Mouse (Mus musculus) liver, embryonic 13.5 days (tissue): ENCODE data around the gene Brd1. TPM values are rescaled to one million over a fixed set of nuclear protein-coding genes. Genes with fewer than 3 reads are reported as not detected.
"Not testable (repeated sequence)": the region's sequence is repeated elsewhere in the genome, so short reads cannot be mapped to it uniquely, and the experiment has no call there.

ENCODE experiments used
- ATAC-seq: fragments of 200-750 bp; cut with Nextera tagmentation; 2 replicates; pipeline ENCODE4 v1.8.0; 2017; ENCODE audit warnings: low read depth, mild to moderate bottlenecking, moderate number of reproducible peaks, moderate library complexity
- DNase-seq: peaks from one replicate; pipeline ENCODE4 v3.0.0; 2022
- H3K27ac ChIP-seq: fragments of 300-500 bp; sonication (generic); 2 replicates; pipeline ENCODE4 v1.5.1; 2015; ENCODE audit warnings: moderate library complexity, mild to moderate bottlenecking, inconsistent platforms
- H3K27me3 ChIP-seq: fragments of 300-500 bp; sonication (generic); 2 replicates; pipeline ENCODE4 v1.6.1; 2015; ENCODE audit warnings: mild to moderate bottlenecking, inconsistent platforms
- H3K36me3 ChIP-seq: fragments of 300-500 bp; sonication (generic); 2 replicates; pipeline ENCODE4 v1.6.1; 2015; ENCODE audit warnings: mild to moderate bottlenecking, inconsistent platforms
- H3K4me1 ChIP-seq: fragments of 300-500 bp; sonication (generic); replicated peaks from 2 replicates; pipeline ENCODE4 v1.6.1; 2015; ENCODE audit warnings: inconsistent platforms
- H3K4me2 ChIP-seq: fragments of 300-500 bp; sonication (generic); 2 replicates; pipeline ENCODE4 v1.6.1; 2015; ENCODE audit warnings: inconsistent platforms, mild to moderate bottlenecking, moderate library complexity
- H3K4me3 ChIP-seq: fragments of 300-500 bp; sonication (generic); replicated peaks from 2 replicates; pipeline ENCODE4 v1.5.1; 2015; ENCODE audit warnings: mild to moderate bottlenecking, inconsistent platforms
- H3K9ac ChIP-seq: fragments of 300-500 bp; sonication (generic); 2 replicates; pipeline ENCODE4 v1.6.1; 2015; ENCODE audit warnings: mild to moderate bottlenecking, inconsistent platforms
- H3K9me3 ChIP-seq: fragments of 300-500 bp; sonication (generic); replicated peaks from 2 replicates; pipeline ENCODE4 v1.6.1; 2016; ENCODE audit warnings: inconsistent platforms
- WGBS: fragments of 180-500 bp; shearing (Covaris S2); methylation state at CpG from one replicate; pipeline ENCODE4 v1.1.7; 2015; ENCODE audit not compliant: insufficient replicate concordance; 5-methylcytosine and 5-hydroxymethylcytosine counted together
- polyA plus RNA-seq: library from polyadenylated mRNA; unstranded; fragments of >200 nt; fragmentation: Nextera tagmentation; extraction: Ambion mirVana; gene quantifications from 2 replicates; pipeline ENCODE4 v1.2.1, GENCODE M21; 2015

Gene Brd1
- 5.5 and 6.0 TPM in 2 replicates for polyA plus RNA-seq

DNA sequence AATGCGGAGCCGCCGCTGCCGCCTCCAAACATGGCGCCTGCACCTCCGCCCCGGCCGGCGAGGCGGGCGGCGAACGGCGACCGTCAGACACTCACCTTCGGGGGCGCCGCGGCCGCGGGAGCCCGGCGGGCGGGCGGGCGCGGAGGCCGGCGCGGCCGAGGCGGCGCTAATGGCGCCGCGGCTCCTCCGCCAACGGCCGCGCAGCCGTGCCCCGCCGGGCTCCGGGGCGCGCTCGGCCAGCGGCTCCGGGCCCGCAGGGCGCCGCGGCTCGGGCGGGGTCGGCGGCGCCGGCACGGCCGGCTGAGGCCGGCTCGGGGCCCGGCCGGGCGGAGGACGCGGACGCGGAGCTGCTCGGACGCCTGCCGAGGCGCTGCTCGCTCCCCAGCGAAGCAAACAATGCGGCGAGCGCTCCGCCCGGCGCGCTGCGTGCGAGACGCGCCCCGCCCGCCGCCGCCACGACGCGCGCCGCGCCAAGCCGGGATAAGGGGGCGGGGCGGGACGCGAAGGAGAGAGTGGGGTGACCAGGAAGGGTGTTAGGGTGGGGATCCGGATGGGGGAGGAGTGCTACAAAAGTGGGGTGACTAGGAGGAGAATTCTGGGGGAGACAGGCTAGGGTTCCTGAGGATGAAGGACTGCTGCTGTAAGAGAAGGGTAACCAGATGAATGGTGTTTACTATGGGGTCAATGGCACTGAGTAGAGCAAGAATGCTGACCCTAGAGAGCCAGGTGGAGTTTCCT, at the start of gene Brd1:
Gene Brd1, minus strand, starts transcription at position 400 of the 738 bp plus-strand sequence.
- peak within 1 kb of the TSS; percentile 98 for H3K9ac ChIP-seq
- peak within 1 kb of the TSS; percentile 87 for H3K27ac ChIP-seq
- no peaks in the 10 kb centered on the region for H3K27me3 ChIP-seq
- 1% methylated on average over 82 of the region's 103 CpGs for WGBS
- H3K36me3 ChIP-seq, result peaks cover 22% of the 10 kb centered on the region
- peak within 1 kb of the TSS; percentile 83 for H3K4me2 ChIP-seq
- no peaks in the 10 kb centered on the region for H3K9me3 ChIP-seq
- ATAC-seq (peak; percentile 84), DNase-seq (peak; percentile 59)
- peak within 1 kb of the TSS; percentile 95 for H3K4me3 ChIP-seq
- H3K4me1 ChIP-seq, result peaks cover 45% of the 10 kb centered on the region

DNA sequence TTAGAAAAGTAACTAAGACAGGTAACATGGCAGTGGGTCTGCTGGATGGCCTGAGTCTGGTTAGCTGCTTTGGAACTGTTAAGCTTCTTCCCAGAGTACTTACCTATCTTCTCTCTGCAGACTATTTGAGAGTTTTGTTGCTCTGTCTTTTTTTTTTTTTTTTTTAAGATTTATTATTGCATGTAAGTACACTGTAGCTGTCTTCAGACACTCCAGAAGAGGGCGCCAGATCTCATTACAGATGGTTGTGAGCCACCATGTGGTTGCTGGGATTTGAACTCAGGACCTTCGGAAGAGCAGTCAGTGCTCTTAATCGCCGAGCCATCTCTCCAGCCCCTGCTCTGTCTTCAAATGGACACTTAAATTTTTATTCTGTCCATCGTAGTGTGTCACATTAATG, 40.6 kb upstream of the Brd1 start:
- WGBS, result 77% methylated on average over 5 of the region's 5 CpGs
- not testable (repeated sequence) for ATAC-seq, H3K9me3 ChIP-seq, H3K4me3 ChIP-seq, H3K4me1 ChIP-seq, H3K4me2 ChIP-seq, DNase-seq, H3K27ac ChIP-seq, H3K9ac ChIP-seq, H3K27me3 ChIP-seq
- H3K36me3 ChIP-seq, result peaks cover 51% of the 10 kb centered on the region

DNA sequence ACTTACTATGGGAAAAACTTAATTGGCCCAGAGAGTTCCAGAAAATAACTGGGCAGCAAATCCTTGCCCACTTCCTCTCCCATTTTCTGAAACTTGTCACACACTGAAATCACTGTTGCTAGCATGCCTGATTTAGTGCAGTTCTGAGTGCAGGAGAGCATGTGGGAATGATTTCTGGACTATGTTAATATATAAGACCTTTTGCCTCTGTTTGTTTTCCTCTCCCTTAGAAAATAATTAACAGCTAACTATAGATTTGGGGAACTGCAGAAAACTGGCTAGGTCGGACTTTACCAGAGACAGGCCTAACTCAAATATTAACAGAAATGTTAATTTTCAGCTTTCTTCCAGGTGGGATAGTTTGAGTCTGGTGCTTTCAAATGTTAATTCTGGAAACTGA, 34.5 kb upstream of the Brd1 start:
- Histone ChIP-seq H3K27ac (peak overlapping the region; percentile 62), H3K9me3 (no peaks in the 10 kb centered on the region), H3K4me1 (peaks cover 15% of the 10 kb centered on the region), H3K27me3 (no peaks in the 10 kb centered on the region), H3K36me3 (peaks cover 62% of the 10 kb centered on the region), H3K4me2 (no peak overlapping the region), H3K9ac (no peak overlapping the region), H3K4me3 (no peak overlapping the region)
- DNase-seq (no peak), ATAC-seq (no peak)
- 67% methylated on average over 1 of the region's 1 CpGs for WGBS

DNA sequence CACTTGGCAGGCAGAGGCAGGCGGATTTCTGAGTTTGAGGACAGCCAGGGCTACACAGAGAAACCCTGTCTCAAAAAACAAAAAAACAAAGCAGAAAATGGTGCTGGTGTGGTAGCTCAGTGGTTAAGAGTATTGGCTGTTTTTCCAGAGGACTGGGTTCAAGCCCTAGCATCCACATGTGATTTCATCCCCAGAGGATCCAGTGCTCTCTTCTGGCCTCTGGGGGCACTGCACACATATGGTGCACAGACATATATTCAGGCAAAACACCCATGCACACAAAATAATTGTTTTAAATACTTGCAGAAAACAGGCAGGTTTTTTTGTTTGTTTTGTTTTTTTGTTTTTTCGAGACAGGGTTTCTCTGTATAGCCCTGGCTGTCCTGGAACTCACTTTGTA, 32.1 kb upstream of the Brd1 start:
- WGBS, result 90% methylated on average over 2 of the region's 2 CpGs
- H3K4me2 ChIP-seq, ATAC-seq, H3K9me3 ChIP-seq, DNase-seq, H3K27ac ChIP-seq, H3K9ac ChIP-seq, H3K4me3 ChIP-seq, H3K27me3 ChIP-seq: not testable (repeated sequence)
- H3K36me3 ChIP-seq, result peaks cover 59% of the 10 kb centered on the region
- H3K4me1 ChIP-seq, result peaks cover 35% of the 10 kb centered on the region

DNA sequence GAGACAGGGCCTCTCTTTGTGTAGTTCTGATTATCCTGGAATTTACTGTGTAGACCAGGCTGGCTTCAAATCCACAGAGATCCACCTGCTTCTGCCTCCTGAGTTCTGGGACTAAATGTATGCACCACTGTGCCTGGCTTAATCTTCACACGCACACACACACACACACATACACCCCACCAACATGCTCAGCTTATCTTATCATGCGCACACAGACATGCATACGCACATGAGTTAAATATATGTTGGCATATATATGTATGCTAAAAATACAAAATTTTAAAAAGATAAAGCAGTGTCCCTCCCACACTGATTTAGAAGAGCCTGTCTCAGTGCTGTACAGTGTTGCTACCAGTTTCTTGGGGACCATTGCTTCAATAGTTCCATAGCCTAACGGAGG, 27.5 kb upstream of the Brd1 start:
- peaks cover 78% of the 10 kb centered on the region for H3K36me3 ChIP-seq
- H3K27me3 ChIP-seq, result no peaks in the 10 kb centered on the region
- no peaks in the 10 kb centered on the region for H3K9me3 ChIP-seq
- peaks cover 60% of the 10 kb centered on the region for H3K4me1 ChIP-seq
- peak; percentile 99 for ATAC-seq
- DNase-seq, result peak; percentile 66
- peak overlapping the region; percentile 78 for H3K27ac ChIP-seq
- H3K4me3 ChIP-seq, result no peak overlapping the region
- peak overlapping the region; percentile 26; the same call in 1 of the 2 replicates for H3K4me2 ChIP-seq
- WGBS, result 44% methylated on average over 4 of the region's 4 CpGs
- H3K9ac ChIP-seq, result no peak overlapping the region

DNA sequence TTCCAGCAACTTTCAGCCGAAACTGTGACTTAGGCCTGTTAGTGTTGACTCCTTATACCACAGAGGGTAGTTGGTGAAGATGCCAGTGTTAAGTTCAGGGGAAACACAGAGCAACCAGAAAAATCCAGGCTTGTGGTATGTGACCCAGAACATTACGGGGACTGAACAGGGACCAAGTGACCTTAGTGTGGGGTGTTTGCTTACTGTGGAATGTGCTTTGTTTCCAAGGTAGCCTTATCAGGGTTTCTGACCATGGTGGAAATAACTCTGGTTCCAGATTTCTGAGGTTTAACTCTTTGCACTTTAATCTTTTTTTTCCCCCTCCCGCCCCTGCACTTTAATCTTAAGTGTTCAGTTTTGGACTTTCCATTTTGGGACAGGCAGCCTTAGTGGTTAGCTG, 24.0 kb upstream of the Brd1 start:
- DNase-seq (no peak), ATAC-seq (no peak)
- H3K27me3 ChIP-seq, result no peaks in the 10 kb centered on the region
- 82% methylated on average over 3 of the region's 3 CpGs for WGBS
- H3K27ac ChIP-seq, result peak overlapping the region; percentile 54; the same call in 1 of the 2 replicates
- no peak overlapping the region for H3K9ac ChIP-seq
- peaks cover 79% of the 10 kb centered on the region for H3K4me1 ChIP-seq
- no peak overlapping the region for H3K4me3 ChIP-seq
- peaks cover 76% of the 10 kb centered on the region for H3K36me3 ChIP-seq
- H3K9me3 ChIP-seq, result no peaks in the 10 kb centered on the region
- H3K4me2 ChIP-seq, result no peak overlapping the region

DNA sequence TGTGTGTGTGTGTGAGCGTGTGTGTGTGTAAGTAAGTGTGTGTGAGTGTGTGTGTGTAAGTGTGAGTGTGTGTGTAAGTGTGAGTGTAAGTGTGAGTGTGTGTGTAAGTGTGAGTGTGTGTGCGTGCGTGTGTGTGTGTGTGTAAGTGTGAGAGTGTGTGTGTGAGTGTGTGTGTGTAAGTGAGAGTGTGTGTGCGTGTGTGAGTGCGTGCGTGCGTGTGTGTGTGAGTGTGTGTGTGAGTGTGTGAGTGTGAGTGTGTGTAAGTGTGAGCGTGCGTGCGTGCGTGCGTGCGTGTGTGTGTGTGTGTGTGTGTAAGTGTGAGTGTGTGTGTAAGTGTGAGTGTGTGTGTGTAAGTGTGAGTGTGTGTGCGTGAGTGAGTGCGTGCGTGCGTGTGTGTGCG, 21.7 kb upstream of the Brd1 start:
- H3K36me3 ChIP-seq, result peaks cover 55% of the 10 kb centered on the region
- no peak for ATAC-seq
- H3K4me1 ChIP-seq, result peaks cover 63% of the 10 kb centered on the region

DNA sequence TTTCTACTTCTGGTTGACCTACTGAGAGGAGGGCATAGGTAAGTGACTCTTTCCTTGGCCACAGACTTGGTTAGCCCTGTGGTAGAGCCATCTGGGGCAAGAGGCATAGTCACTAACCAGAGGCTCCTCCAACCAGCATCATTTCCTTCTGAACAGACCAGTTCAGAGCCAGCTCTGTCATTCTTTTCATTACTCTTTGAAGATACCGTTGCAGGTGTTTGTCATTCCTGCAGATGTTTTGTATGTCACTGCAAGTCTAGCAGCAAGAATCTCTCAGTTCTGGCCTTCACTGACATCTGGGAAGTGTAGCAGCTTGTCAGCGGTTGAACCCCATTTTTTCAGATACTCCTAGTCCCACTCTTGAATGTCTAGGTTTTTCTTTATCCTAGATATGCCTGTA, 20.9 kb upstream of the Brd1 start:
- Histone ChIP-seq H3K9ac (no peak overlapping the region), H3K36me3 (peaks cover 46% of the 10 kb centered on the region), H3K4me1 (peaks cover 63% of the 10 kb centered on the region), H3K27me3 (no peaks in the 10 kb centered on the region), H3K4me3 (no peak overlapping the region), H3K9me3 (no peaks in the 10 kb centered on the region), H3K27ac (no peak overlapping the region), H3K4me2 (no peak overlapping the region)
- WGBS, result 82% methylated on average over 2 of the region's 2 CpGs
- ATAC-seq, result no peak
- no peak for DNase-seq

More for the DNA sequence above, 21.7 kb upstream of the Brd1 start:
- no peak overlapping the region for H3K4me2 ChIP-seq
- H3K27ac ChIP-seq, result no peak overlapping the region
- DNase-seq, result no peak
- H3K9ac ChIP-seq, result no peak overlapping the region
- 96% methylated on average over 18 of the region's 18 CpGs for WGBS
- no peaks in the 10 kb centered on the region for H3K9me3 ChIP-seq
- H3K4me3 ChIP-seq, result no peak overlapping the region
- H3K27me3 ChIP-seq, result no peaks in the 10 kb centered on the region

DNA sequence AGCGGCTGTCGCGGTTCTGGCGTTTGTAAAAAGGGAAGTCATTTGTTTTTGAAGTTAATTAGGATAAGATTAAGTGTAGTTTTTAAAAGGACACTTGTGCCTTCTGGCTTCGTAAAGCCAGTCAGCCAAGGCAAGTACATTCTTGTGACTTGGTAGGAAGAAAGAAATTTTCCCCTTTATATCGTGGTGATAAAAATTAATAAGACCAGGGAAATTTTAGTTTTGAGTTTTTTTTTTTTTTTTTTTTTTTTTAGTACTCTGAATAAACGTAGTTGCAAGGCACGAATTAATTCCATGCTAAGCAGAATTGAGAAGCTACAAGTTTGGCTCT, 18.3 kb upstream of the Brd1 start:
- Histone ChIP-seq H3K4me2 (peak overlapping the region; percentile 96), H3K27me3 (no peaks in the 10 kb centered on the region), H3K9ac (peak overlapping the region; percentile 96), H3K36me3 (peaks cover 24% of the 10 kb centered on the region), H3K4me3 (peak overlapping the region; percentile 89), H3K4me1 (peaks cover 45% of the 10 kb centered on the region), H3K9me3 (no peaks in the 10 kb centered on the region), H3K27ac (peak overlapping the region; percentile 95)
- under 1% methylated on average over 8 of the region's 8 CpGs for WGBS
- no peak for DNase-seq
- no peak for ATAC-seq

DNA sequence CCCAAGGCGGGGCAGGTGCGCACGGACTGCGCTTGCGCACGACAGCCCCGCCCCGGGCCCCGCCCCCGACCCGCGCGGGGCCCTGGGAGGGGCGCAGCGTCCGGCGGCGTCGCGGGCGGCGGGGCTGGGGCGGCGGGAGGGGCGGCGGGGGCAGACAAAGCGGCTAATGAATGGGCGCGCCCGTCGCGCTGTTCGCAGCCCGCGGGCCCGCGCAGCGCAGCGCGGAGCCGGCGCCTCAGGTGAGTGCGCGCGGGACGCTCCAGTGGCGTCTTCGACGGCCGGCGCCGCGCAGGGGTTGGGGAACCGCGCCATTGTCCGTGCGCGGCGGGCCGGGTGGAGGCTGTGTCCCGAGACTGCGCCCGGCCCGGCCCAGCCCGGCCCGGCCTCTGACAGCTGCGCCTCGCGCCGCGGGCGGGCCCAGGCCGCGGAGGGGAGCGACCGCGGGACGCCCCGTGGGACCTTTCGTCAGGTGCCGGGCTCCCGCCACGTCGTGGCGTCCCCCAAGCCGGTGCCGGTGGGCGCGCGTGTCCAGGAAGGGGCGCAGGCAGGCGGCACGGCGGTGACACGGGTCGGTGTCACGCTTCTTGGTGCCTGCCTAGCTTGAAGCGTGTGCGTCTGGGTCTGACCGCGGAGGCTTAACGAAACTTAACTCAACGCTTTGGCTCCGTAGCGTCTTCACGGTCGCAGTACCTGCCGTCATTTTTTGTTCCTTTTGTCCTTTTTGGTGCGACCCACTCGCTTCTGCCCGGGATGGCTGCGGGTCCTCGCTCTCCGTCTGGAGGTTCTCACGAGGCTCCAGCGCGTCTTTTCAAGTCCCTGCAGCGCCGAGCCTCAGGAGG, 17.8 kb upstream of the Brd1 start, which contains the start of gene Zbed4:
Gene Zbed4, plus strand, starts transcription at position 97 of the 839 bp plus-strand sequence.
- ATAC-seq (peak; percentile 57), DNase-seq (no peak)
- Histone ChIP-seq H3K4me3 (peak within 1 kb of the TSS; percentile 89), H3K9ac (peak within 1 kb of the TSS; percentile 96), H3K9me3 (no peaks in the 10 kb centered on the region), H3K4me1 (peaks cover 39% of the 10 kb centered on the region), H3K4me2 (peak within 1 kb of the TSS; percentile 96), H3K36me3 (peaks cover 18% of the 10 kb centered on the region), H3K27me3 (no peaks in the 10 kb centered on the region), H3K27ac (peak within 1 kb of the TSS; percentile 97)
- WGBS, result under 1% methylated on average over 81 of the region's 119 CpGs

DNA sequence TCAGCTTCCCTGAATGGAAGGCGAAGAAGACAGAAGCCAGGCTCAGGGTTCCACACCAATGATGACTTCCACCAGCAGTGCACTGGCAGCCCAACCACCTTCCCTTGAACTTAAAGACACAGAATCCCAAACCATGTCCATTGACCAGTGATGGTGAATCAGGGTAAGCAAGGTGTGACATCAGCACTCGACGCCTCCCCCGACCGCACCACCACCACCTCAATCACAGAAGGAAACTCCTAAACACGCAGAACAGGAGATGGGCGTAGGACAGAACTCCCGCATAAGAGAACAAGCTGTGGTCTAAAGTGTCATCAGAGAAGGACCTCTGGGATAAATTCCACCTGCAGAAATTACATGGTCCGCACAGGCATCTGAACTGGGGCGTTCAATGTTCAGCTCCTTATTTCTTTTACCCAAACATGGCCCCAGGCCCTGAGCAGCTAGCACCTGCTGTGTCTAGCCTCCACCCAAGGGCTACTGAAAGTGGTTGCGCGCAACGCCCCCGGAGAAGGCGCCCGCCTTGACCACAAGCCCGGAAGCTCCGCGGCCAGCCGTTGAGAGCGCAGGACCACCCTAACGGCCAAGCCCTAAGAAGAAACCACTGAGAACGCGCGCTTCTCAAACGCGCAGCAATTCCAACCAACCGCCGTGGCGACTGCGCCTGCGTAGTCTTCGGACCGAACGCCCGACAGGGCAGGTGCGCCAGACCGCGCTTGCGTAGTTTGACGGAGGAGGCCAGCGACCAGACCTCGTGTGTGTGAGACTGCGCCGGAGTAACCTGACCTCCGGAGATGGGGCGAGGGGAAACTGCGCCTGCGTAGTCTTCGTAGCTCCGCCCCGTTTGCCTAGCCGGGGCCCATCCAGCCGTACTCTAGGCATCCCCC, 16.9 kb upstream of the Brd1 start:
- peaks cover 12% of the 10 kb centered on the region for H3K36me3 ChIP-seq
- peaks cover 42% of the 10 kb centered on the region for H3K4me1 ChIP-seq
- H3K27ac ChIP-seq, result peak overlapping the region; percentile 97
- ATAC-seq (peak; percentile 95), DNase-seq (peak; percentile 99)
- H3K27me3 ChIP-seq, result no peaks in the 10 kb centered on the region
- peak overlapping the region; percentile 87 for H3K9ac ChIP-seq
- 3% methylated on average over 54 of the region's 54 CpGs for WGBS
- H3K9me3 ChIP-seq, result no peaks in the 10 kb centered on the region
- H3K4me3 ChIP-seq, result peak overlapping the region; percentile 89
- peak overlapping the region; percentile 96 for H3K4me2 ChIP-seq
